Mouse (Mus musculus) thymus, postnatal 10 days (tissue): ENCODE data around the gene Olfr1396.
"Not testable (repeated sequence)": the region's sequence is repeated elsewhere in the genome, so short reads cannot be mapped to it uniquely, and the experiment has no call there.

Experiments used
- DNase-seq, 2 experiments: peaks; one replicate each; pipeline ENCODE4 v3.0.0; 2021; ENCODE audit warnings: low spot score in 2 of 2

Gene Olfr1396

DNA sequence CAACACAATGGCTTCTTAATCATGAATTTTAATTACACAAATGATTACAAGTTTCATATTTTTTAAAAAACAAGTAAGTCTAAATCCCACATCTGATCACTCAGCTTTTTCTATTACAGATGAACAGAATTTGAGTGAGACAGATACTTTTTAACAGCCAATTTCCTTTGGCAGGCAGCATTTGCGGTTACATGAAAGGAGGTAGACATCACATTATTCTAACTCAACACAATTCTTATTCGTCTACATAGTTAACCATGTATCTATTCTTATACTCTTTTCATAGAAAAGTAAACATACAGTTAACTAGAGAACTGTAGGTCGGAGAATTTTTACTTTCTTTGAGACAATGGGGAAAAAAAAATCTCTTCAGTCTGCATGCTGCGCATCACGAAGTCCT lies 24.1 kb downstream of the Olfr1396 start:
- no peak for DNase-seq

DNA sequence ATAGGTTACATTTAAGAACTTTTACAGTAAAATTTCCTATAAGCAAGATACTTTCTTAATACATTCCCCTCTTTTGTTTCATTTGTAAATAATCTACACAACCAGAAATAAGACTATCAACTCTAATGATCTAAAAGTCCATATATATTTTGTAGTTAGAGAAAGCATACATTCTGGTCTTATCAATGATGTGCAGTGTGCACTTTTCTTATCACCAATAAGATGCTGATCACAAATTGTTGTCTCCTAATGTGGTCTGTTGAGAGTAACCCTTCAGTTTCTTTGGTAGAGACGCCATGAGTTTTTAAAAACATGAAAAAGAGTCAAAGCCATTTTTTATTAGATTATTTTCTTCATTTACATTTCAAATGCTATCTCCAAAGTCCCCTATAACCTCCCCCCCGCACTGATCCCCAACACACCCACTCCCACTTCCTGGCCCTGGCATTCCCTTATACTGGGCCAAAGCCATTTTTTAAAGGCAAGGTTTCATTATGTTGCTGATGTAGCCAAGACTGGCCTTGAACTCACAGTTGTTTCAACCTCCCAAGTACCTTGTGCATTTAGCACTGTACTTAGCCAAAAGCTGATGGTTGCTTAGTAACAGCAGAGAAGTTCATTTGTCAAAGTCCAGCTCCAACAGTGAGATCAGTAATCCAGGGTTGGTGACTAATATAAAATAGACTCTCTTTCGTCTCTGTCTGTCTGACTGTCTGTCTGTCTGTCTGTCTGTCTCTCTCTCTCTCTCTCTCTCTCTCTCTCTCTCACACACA lies 24.8 kb downstream of the Olfr1396 start:
- DNase-seq, result no peak

DNA sequence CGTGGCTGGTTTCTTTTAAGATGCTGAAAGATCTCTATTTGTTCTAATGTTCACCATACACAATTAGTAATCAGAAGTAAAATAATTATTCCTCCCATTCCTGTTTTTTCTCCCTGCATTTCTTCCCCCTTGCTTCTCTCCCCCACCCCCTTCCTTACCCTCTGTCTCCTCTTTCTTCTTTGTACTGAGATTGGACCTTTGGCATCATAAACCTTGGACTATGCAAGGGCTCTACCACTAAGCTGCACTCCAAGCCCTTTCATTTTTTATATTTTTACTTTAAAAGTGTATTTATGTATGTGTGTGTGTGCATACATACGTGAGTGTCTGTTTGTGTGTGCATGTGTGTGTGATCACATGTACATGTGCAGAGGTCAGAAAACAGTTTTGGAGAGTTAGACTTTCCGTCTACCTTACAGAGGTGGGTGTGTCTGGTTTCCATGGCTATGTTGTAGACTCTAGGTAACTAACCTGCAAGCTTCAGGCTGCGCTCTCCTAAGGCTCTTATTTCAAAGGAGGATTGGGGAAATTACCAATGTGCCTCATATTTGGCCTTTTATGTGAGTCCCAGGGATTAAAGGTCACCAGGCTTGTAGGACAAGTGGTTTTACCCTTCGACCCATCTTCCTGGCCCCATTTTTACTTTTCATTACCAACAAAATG lies 25.6 kb downstream of the Olfr1396 start:
- DNase-seq, result no peak

DNA sequence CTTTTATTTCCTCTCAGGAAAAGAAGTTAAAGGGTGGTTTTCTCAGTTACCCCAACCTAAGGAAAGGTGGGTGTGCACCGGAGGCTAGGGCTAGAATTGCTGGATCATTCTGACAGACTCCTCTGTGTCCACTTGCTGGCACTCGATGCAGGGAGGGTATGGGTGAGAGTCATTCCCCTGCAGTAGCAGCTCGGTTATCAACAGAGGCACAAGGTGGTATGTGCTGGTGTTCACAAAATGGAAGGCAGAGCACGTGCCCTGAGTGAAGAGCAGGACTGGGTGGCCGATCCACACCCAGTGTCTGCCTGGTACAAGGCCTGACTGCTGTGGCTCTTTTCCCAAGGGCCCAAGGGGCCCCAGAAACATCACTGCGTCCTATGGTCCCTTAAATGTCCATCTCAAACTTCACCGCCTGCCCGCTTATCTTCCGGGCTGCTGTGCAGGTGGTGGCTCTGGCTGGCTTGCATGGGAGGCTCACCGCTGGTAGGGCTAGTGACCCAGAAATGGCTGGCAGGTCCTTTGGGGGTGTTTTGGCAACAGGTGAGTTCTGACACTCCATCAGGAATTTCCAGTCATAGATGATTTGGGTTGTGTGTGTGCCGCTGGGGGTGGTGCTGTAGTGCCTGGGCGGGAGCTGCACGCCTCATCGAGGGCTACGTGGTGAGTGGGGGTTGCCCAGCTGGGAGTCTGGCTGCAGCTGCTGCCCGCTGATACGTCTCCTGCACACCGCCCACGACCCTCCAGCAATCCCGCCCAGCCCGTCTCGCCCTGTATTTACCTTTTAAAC lies 26.7 kb downstream of the Olfr1396 start:
- peak; percentile 66 for DNase-seq

DNA sequence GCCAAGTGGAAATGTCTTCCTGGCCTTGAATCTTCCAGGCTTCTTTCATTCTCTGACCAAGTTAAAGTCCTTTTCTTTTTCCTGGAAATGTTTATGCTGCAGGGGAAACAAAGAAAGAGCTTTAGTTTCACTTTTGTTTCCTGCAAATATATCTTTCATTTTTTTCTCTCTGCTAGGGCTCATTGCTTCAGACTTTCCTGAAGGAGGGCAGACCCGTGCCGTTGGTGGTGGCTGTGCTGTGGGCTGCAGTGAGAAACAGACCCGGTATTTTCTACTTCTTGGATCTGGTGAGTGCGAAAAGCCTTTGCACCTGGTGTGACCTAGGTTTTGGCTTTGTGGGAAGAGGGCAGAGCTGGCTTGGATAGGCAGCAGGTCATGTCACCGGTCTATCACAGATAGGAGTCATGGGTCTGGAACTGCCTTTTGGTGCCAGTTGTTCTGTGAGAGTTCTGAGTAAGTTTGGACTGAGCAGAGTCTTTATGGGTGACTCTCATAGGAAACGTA lies 27.8 kb downstream of the Olfr1396 start:
- no peak for DNase-seq

DNA sequence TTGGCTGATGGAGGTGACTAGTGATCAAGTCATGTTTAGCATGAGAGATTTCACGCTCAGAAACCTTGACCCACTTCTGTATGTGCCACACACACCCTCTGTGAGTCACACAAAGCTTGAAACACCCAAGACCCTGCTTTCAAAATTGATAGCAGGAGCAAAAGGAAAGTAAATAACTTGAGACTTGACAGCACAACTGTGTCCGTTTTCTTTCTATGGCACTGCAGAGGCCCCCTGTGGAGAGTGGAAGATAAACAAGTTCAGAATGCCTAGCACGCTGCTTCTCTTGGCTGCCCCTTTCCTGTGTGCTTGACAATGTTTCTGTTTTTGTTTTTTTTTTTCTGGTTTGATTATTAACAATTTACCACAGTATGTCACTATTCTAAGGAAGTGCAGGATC lies 29.8 kb downstream of the Olfr1396 start:
- peak in 1 of 2 experiments; percentile 58 for DNase-seq

DNA sequence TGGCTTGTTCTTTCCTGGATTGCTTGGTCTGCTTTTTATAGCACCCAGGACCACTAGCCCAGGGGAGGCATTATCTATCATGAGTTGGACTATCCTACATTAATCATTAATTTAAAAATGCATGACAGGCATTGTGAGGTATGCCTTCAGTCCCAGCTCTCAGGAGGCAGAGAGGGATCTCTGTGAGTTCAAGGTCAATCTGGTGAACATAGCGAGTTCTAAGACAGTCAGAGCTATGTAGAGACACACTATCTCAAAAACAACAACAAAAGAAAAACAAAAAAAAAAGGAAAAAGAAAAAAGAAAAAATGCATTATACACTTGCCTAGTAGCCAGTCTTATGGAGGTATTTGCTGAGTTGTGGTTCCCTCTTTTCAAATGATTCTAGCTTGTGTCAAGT lies 30.3 kb downstream of the Olfr1396 start:
- no peak for DNase-seq

DNA sequence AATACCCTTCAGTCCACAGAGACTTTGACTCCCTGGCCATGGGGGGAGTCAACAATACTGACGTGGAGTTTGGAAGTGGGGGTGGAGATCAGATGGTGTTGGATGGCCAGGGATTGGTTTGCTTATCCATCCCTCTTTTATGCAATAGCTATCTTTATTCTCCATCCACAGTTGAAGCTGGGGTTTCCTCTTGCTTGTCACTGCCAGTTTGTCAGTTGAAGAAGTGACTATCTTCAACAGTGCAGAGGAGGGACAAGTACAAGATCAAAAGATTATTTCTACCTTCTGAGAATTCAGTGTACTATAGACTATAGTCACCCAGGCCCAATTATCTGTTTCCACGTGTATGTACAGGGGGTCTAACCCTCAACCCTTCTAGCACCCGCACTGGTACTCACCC lies 30.9 kb downstream of the Olfr1396 start:
- no peak for DNase-seq

DNA sequence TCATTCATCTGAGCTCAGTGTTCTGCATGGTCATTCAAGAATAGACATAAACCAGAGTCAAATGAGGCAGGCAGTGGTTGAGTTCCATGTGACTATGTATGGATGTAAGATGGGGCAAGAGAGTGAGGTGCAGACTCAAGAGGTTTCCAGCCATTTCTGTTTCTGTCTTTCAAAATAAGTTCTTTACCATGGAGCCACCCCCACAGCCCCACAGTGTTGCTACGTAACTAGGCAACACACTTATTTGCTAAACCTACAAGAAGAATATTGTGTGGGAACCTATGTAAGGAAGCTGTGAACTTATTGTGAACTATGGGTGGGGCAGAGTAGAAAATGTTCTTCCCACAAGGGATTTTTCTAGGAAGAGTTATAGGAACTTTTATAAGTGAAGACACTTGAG lies 31.5 kb downstream of the Olfr1396 start:
- no peak for DNase-seq

DNA sequence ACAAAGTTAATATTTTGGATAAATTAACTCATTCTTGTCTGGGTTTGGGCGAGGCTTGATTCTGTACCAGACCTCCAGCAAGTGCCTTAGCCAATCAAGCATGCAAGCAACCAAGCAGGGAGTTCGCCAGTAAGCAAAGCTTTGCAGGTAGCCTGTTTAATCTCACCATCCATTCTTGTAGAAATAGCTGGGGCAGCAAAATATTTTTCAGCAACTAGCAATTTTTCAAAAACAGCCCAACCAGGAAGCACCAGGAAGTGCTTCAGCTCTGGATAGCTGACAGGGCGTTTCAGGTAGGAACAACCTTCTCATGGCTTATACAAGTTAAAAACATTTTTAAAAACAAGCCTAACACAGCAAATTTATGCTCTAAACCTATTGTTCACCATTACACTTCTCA lies 32.8 kb downstream of the Olfr1396 start:
- DNase-seq, result no peak

DNA sequence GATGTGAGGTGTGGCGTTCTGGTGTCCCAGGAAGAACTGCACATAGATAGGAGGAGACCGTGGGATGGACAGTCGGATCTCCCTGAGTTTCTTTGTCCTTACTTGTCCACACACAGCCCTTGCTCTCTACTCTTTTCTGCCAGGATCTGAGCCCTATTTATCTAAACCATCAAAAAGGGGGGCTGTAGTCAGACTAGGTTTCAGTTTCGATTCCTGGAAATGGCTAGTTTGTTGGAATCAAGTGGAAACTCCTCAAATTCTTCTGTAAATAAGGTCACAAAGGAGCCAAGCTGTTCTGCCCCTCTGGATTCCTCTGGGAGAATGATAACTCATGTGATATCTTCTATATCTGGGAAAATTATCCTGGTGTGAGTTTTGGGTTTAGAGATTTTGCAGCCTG lies 33.3 kb downstream of the Olfr1396 start:
- no peak for DNase-seq

DNA sequence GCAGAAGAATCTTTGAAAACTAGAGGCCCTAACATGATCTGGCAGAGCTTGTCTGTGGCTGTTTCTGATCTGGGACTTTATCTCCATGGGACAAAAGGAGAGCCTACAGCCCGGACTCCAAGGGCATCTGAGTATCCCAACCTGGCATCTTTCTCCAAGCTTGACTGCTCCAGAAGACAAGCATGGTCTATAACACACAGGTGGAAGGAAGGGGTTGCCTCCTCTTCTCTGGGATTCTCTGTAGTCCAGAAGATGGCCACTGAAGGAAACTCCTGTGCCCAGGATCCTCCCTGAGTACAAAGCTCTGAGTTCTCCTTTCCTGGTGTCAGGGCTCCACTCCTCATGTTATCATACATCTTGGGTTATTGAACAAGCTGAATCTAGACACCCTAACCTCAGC lies 34.0 kb downstream of the Olfr1396 start:
- no peak for DNase-seq

DNA sequence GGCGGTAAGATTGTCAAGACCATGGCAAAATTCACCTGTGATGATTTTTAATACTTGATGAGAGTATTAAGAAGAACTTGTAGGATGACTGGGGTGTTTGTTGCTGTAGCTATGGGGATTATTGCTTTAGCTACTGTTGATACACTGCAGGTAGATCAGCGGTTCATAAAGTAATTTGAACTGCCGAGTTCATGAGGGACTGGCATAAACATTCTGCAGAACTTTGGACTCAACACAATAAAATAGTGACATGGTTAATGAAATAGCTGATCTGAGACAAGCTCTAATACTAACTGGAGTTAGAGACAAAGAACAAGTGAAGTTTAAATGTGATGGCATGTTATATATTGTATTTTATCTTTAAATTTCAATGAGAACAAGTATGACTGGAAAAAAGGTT lies 36.0 kb downstream of the Olfr1396 start:
- DNase-seq, result no peak

DNA sequence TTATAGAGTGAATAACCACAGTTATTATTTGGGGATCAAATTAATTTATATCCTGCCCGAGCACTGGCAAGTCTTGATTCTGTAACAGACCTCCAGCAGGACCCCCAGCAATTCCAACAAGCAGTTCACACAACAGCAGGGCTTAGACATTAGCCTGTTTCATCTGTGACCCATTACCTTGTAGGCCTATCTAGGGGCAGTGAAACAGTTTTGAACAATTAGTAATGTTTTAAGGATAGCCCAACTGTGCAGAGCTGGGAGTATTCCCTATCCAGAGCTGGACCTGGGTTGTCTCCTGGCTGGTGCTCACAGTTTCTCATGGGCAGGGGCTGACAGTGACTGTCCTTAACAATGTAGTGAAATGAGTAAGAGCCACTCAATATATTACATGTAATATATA lies 37.7 kb downstream of the Olfr1396 start:
- DNase-seq, result no peak

DNA sequence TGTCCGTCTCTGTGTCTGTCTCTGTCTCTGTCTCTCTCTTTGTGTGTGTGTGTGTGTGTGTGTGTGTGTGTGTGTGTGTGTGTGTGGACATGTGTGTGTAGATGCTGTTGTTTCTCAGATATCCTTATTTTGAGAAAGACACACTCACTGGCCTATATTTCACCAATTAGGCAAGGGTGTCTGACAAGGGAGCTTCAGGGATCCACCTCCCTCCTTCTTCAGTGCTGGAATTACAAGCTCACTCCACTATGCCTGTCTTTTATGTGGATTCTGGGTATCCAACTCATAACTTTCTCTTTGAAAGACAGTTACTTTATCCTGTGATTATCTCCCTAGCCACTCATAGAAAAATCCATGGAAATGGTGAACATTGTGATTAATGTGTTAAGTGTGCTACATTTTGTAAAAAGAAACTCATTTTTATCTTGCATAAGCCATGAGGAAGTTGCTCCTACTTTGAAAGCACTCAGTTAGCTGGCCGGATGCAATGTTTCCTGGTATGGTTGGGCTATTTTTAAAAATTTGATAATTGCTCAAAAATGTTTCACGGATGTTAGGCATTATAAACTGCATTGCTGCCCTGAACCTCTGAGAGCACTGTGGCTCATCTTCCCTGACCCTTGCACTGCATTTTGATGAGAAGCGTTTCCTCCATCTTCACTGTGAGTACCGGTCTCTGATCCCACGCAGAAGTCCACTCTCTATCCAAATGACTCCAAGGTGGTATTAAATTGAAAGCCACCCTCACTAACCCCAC lies 38.5 kb downstream of the Olfr1396 start, which contains the start of gene Ifi47:
Ifi47 (plus strand) TSS at position 587 of the 757 bp plus-strand sequence.
- DNase-seq, result not testable (repeated sequence)

DNA sequence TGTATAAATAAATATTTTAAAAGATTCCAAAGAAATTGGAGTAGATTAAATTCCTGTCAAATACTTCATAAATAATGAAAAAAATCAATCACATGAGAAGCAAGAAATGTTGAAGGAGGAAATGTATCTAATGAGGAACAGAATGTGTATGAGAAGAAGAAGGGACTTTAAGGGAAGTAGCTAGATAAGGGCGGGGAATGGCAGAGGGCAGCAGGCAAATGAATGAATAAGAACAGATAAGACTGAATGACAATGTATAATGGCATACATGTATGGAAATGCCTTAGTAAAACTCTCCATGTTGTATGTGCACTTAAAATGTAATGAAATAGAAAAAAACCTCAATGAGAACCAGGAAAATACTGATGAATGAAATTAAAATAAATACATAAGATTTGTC lies 46.3 kb downstream of the Olfr1396 start:
- DNase-seq, result no peak

DNA sequence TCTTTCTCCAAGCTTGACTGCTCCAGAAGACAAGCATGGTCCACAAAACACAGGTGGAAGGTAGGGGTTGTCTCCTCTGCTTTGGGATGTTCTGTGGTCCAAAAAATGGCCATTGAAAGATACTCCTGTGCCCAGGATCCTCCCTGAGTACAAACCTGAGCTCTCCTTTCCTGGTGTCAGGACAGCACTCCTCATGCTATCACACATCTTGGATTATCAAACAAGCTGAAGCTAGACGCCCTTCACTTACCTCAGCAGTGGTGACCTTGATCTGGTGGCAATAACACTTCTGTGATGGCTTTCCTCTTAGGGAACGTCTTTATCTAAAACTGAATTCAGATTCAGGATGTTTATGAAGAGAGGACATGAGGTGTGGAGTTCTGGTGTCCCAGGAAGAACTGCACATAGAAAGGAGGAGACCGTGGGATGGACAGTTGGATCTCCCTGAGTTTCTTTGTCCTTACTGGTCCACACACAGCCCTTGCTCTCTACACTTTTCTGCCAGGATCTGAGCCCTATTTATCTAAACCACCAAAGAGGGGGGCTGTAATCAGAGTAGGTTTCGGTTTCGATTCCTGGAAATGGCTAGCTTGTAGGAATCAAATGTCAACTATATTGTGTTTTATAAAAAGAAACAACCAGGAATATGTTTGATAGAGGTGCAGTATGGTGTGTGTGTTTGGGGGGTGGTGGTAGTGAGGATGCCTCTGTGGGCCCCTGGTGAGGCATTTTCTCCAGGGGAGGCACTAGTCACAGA lies 50.8 kb downstream of the Olfr1396 start, which contains the start of gene Tgtp2:
Tgtp2 (minus strand) TSS at position 494 of the 757 bp plus-strand sequence.
- DNase-seq, result peak in 1 of 2 experiments; percentile 16

DNA sequence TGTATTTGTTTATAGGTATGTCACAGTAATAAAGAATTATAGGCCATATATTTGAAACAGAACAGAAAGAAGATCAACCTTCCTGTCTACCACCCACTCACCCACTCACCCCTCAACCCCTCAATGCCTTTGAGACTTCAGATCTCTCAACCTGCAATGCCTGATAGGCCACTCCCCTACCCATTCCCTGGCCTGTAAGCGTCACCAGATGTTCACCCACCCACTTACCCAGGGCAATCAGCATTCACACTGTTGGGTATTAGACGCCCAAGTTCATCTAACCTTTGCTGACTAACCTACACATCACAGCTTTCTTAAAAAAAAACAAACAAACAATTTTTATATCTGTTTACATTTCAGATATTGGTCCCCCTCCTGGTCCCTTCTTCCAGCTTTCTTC lies 52.8 kb downstream of the Olfr1396 start:
- peak in 1 of 2 experiments; percentile 2 for DNase-seq

DNA sequence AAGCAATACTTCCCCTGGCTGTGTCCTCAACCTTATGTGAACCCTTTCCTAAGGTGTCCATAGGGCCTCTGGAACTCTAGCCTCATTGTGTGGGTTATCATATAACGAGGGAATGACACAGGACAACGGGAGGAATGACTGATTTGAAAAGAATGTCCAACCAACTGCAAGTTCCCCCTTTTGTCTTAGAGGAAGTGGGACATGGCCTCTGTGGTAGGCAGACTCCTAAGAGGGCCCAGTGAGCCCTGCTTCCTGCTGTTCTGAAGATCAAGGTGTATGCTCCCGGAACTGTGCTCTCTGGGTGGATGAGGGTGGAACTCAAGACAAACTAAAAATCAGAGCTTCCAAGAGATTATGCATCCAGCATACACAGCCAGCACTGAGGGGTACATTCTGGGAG lies 54.6 kb downstream of the Olfr1396 start:
- not testable (repeated sequence) for DNase-seq
